Mouse (Mus musculus) megakaryocyte, adult 5-6 weeks (primary cell): Measurements from ENCODE around the gene Gm11034. TPM values are rescaled to one million over a fixed set of nuclear protein-coding genes. Genes with fewer than 3 reads are reported as not detected.

Source experiments
- ATAC-seq: 2 replicates; pipeline ENCODE4 v1.8.0; 2016; ENCODE audit warnings: mild to moderate bottlenecking, inconsistent platforms; ENCODE audit not compliant: poor library complexity, severe bottlenecking
- total RNA-seq, 2 experiments: library from RNA; stranded (forward) in 1 of 2; stranded (reverse) in 1 of 2; fragments of 153-499, 151-499 nt in 1 of 2; fragments of 221-1000, 200-1000 nt in 1 of 2; gene quantifications; 2 replicates each; pipeline versions ENCODE4 v1.2.3 to v1.2.4; 2015 to 2017

Gene Gm11034
- total RNA-seq (2015) (not detected in 2 replicates), total RNA-seq (2017) (not detected in 2 replicates)

DNA sequence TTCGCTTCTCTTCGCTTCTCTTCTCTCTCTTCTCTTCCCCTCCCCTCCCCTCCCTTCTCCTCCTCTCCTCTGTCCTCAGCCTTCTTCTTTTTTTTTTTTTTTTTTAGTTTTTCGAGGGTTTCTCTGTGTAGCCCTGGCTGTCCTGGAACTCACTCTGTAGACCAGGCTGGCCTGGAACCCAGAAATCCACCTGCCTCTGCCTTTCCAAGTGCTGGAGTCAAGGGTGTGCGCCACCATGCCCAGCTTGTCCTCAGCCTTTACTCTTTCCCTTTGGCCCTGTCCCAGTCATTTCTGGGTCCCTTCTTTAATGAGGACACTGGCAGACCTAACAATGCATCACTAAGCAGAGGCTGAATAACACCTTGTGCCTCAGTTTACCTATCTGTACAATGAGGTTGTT is at the start of gene Gm11034:
Gene Gm11034, minus strand, starts transcription at position 101 of the 400 bp plus-strand sequence.
- ATAC-seq: no peak

GRCm38 (mm10) chr8:72262756-72263155 is 49.3 kb upstream of the Gm11034 start:
- ATAC-seq: no peak

DNA sequence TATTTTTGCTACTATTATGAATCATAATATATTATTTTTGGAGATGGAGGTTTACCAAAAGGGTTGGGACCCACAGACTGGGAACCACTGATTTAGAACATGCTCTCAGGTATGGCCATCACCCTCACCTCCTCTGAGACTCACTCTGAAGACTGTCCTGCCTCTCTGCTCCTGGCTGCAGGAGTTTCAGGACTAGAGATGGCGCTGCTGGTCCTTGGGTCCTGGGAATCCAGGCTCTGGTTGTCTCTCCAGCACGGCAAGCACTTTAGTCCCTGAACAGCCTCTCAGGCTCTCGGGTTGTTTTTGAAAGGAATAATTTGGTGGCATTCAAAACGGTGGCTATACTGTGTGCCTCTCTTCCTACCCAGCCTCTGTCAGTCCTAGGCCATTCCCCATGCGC is 48.4 kb upstream of the Gm11034 start:
- no peak for ATAC-seq

- ATAC-seq: no peak
These were observed 48.0 kb upstream of the Gm11034 start for GRCm38 (mm10) chr8:72261431-72261830.

DNA sequence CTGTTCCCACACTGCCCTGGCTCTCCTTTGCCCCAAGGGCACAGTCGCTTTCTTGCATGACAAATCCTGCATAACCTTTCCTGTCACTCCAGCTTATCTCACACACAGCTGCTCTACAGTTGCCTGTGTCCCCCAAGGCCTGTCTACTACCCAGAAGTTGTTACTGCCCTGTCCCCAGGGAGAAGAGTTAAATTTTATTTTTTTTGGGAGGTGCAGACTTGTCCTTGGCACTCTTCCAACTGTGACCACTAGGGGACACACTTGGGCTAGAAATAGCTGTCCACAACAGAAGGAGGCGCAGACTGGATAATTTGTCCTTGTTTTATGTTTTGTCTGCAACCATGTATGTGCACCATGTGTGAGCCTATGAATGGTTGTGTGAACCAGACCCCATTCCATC is 47.6 kb upstream of the Gm11034 start:
- peak; percentile 85 for ATAC-seq

GRCm38 (mm10) chr8:72260585-72260984 is 47.1 kb upstream of the Gm11034 start:
- ATAC-seq: no peak

DNA sequence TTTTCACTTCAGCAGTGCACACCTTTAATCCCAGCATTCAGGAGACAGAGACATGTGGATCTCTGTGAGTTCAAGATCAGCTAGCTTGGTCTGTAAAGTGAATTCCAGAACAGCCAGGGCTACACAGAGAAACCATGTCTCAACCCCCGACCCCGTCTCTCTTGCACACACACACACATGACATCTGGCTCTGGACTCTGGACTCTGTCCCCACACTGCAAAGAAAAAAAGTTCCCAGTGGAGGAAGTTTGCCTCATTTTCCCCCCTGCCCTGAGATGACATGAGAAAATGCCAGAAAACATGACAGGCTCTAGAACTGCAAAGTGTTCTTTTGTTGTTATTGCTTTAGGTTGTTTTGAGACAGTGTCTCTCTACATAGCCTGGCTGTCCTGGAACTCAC is 46.4 kb upstream of the Gm11034 start:
- no peak for ATAC-seq

DNA sequence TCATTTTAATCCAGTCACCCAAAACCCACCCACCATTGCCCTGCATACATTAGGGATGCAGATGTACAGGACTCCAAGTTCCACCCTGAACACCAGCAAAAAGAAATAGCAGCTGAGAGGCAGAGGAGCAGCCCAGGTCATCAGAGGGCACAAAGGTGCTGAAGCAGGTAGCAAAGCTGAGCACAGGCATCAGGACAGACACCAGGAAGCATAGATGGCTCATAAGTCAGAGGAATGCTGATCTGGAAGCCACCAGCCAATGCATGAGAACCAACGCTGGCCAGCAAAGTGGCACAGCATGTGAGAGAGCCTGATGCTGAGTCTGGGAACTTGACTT is 44.4 kb upstream of the Gm11034 start:
- no peak for ATAC-seq

GRCm38 (mm10) chr8:72257171-72257901 is 43.9 kb upstream of the Gm11034 start:
- peak; percentile 43; the same call in 1 of the 2 replicates for ATAC-seq

DNA sequence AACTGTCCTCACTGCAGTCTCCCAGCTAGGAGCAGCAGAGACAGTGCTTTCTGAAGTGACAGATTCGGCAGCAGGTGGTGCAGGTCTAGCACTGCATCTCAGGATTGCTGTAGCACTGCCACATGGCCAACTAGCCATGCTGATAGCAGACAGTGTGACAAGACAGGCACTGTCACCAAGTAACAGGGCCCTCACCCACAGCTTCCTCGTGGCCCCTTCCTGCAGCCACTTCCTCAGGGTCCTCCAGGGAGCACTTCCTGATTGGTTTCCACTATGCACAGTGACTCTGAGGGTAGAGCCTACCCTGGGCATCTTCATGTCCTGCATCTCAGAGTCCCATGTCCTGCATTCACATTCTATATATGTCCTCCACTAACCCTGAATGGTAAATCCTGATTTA is 31.2 kb upstream of the Gm11034 start:
- 0 out of 2 replicates have a peak, but pooled peaks have one; percentile 6 for ATAC-seq

- no peak for ATAC-seq
These were observed 28.8 kb upstream of the Gm11034 start for GRCm38 (mm10) chr8:72242226-72242625.

GRCm38 (mm10) chr8:72240951-72241350 is 27.5 kb upstream of the Gm11034 start:
- no peak for ATAC-seq

DNA sequence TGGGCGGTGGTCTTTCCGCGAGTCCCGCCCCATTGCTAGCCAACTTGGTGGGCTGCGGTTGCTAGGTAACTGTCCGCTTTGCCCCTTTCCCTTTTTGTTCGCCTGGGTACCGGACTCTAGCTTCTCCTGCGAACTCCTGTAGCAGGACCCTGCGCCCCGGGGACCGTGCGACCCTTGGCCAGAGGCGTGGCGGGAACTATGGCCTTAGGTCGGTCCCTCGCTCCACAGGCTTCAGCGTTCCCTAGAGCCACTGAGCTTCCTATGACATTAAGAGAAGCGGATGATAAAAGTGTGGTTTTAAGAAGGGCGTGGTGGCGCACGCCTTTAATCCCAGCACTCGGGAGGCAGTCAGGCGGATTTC is 26.9 kb upstream of the Gm11034 start:
- peak; percentile 17; the same call in 1 of the 2 replicates for ATAC-seq

DNA sequence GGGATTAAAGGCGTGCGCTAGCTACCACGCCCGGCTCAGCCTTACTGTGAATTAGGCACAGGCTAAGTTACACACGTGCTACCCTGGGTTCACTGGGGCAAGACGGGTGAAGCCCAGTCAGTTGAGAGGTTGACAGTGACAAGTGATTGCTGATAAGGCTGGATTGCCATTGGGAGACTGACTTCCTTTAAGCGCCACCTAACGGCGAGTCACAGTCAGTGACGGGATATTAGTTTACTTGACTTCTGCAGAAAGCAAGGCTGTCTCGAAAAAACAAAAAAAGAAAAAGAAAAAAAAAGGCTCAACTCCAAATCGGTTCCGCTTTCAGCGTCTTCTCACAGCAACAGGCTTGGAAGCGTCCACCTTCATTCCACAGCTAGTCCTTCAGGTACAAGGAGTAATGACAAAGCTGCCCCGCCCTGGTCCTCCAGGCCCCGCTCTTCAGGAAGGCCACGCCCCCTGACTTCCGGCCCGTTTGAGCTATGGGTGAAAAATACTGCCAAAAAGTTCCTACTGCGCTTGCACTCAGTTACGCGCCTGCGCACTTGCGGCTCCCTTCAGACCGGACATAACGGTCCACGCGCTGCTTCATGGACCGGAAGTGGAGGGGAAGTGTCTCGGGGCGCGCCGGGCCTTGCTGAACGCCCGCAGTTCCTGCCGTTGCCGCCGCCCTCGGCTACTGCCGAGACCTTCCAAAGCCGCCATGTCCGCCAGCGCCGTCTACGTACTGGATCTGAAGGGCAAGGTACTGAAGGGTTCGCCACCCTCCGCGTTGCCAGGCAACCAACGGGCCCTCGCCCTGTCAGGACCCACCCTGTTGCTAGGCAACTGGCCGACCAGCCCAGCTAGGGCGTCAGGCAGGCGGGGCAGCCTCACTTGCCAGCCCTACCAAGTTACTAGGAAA is 26.3 kb upstream of the Gm11034 start, which contains the start of gene Ap1m1:
Gene Ap1m1, plus strand, starts transcription at position 520 of the 904 bp plus-strand sequence.
- peak; percentile 83 for ATAC-seq

DNA sequence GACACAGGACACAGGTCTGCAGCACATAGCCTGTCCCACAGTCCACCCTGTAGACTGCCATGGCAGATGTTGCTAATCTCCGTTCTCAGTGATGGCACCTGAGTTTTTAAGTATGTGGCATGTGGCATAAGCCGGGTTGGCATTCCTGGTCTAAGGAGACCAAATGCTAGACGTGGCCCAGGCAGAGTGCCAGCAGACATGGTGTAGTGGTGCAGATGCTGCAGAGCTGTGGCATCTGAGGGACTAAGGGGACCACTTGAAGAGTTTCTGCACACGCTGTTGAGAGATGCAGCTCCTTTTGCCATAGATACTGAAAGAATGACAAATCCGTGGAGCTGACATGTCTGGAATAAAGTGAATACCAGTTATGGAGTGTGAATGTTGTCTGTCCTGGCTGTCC is 9.2 kb upstream of the Gm11034 start:
- ATAC-seq: no peak

- no peak for ATAC-seq
These were observed 7.3 kb upstream of the Gm11034 start for GRCm38 (mm10) chr8:72220758-72221157.

GRCm38 (mm10) chr8:72219541-72220363 is 6.3 kb upstream of the Gm11034 start, which contains the start of gene Fam32a:
TSS of gene Fam32a (plus strand) at chr8:72219730.
- peak; percentile 90 for ATAC-seq

- ATAC-seq: no peak
These were observed 5.5 kb upstream of the Gm11034 start for GRCm38 (mm10) chr8:72218781-72219540.

GRCm38 (mm10) chr8:72215871-72216270 is 2.4 kb upstream of the Gm11034 start:
- peak; percentile 77 for ATAC-seq

GRCm38 (mm10) chr8:72215060-72215459 is 1.6 kb upstream of the Gm11034 start:
- peak; percentile 33; the same call in 1 of the 2 replicates for ATAC-seq
